Mouse (Mus musculus) heart, adult 2 months (tissue): ENCODE results near the gene Brd7.

Source experiments
- CTCF ChIP-seq: fragments of 200-600 bp; IDR thresholded peaks from 2 replicates; pipeline ENCODE4 v1.8.1; 2022; ENCODE audit warnings: antibody characterized with exemption, mild to moderate bottlenecking, moderate library complexity
- EP300 ChIP-seq: fragments of 200-500 bp; IDR thresholded peaks from 2 replicates; pipeline ENCODE4 v1.6.1; 2011; ENCODE audit warnings: low read depth, low read length, control low read depth; ENCODE audit not compliant: insufficient read depth

GRCm38 (mm10) chr8:88387874-88388273 lies 25.9 kb upstream of the Brd7 start:
- TF ChIP-seq EP300 (no peak), CTCF (no peak)
